Mouse (Mus musculus) liver, adult 2 months (tissue): Measurements from ENCODE around the gene Snx32. TPM values are rescaled to one million over a fixed set of nuclear protein-coding genes. Genes with fewer than 3 reads are reported as not detected.
A peak's percentile ranks its signal among the peaks of the same experiment; 100 is the strongest.

Experiments
- DNase-seq: peaks from one replicate; pipeline ENCODE4 v3.0.0-alpha.2; 2011; ENCODE audit warnings: low read depth, low spot score; ENCODE audit errors: extremely low read depth
- H3K27ac ChIP-seq: fragments of 200-500 bp; replicated peaks from 2 replicates; pipeline ENCODE4 v1.5.1; 2012; ENCODE audit warnings: low read depth, mild to moderate bottlenecking, control low read depth, inconsistent platforms, low read length; ENCODE audit not compliant: insufficient read depth
- H3K27me3 ChIP-seq: fragments of 200-500 bp; 2 replicates; pipeline ENCODE4 v1.6.1; 2012; ENCODE audit warnings: mild to moderate bottlenecking, moderate library complexity, low read length, inconsistent platforms; ENCODE audit not compliant: control insufficient read depth, insufficient read depth
- H3K36me3 ChIP-seq: fragments of 200-500 bp; 2 replicates; pipeline ENCODE4 v1.6.1; 2012; ENCODE audit warnings: low read length, inconsistent platforms; ENCODE audit not compliant: control insufficient read depth, insufficient read depth
- H3K4me1 ChIP-seq: fragments of 200-500 bp; 2 replicates; pipeline ENCODE4 v1.6.1; 2011; ENCODE audit warnings: low read length; ENCODE audit not compliant: control insufficient read depth, insufficient read depth
- H3K4me3 ChIP-seq: fragments of 200-500 bp; 2 replicates; pipeline ENCODE4 v1.5.1; 2011; ENCODE audit warnings: low read depth, mild to moderate bottlenecking, control low read depth, low read length, moderate library complexity; ENCODE audit not compliant: insufficient read depth
- H3K79me2 ChIP-seq: fragments of 200-500 bp; 2 replicates; pipeline ENCODE4 v1.6.1; 2012; ENCODE audit warnings: inconsistent platforms, mild to moderate bottlenecking, low read length, moderate library complexity; ENCODE audit not compliant: control insufficient read depth, insufficient read depth
- H3K9ac ChIP-seq: fragments of 200-500 bp; 2 replicates; pipeline ENCODE4 v1.6.1; 2012; ENCODE audit warnings: low read depth, mild to moderate bottlenecking, control low read depth, inconsistent platforms, low read length
- CTCF ChIP-seq: fragments of 200-500 bp; IDR thresholded peaks from 2 replicates; pipeline ENCODE4 v1.5.1; 2011; ENCODE audit warnings: low read depth, low read length, control low read depth
- POLR2A ChIP-seq: fragments of 200-500 bp; IDR thresholded peaks from 2 replicates; pipeline ENCODE4 v1.6.1; 2011; ENCODE audit warnings: low read length, control low read depth; ENCODE audit not compliant: insufficient read depth; ENCODE audit errors: extremely low read depth
- WGBS: fragments of 180-500 bp; shearing (Covaris S2); methylation state at CpG from one replicate; pipeline ENCODE4 v1.1.7; 2018; 5-methylcytosine and 5-hydroxymethylcytosine counted together
- polyA plus RNA-seq: library from polyadenylated mRNA; depleted of rRNA; stranded (reverse); fragments of >200 nt; gene quantifications from 2 replicates; pipeline ENCODE4 v1.2.3, GENCODE M21; 2012
- total RNA-seq: library from RNA; depleted of rRNA; stranded (reverse); fragments of >200 nt; gene quantifications from 2 replicates; pipeline ENCODE4 v1.2.3, GENCODE M21; 2014

Snx32 gene
- total and polyA plus RNA-seq, 2 experiments = 1.8 to 4.1 TPM

- Histone ChIP-seq H3K27ac (peak overlapping the region; percentile 86), H3K9ac (peak overlapping the region; percentile 93), H3K36me3 (no peaks in the 10 kb centered on the region), H3K4me1 (peaks cover 8% of the 10 kb centered on the region), H3K4me3 (peak overlapping the region; percentile 87), H3K79me2 (peaks cover 15% of the 10 kb centered on the region; the same call in 1 of the 2 replicates), H3K27me3 (no peaks in the 10 kb centered on the region)
- DNase-seq = peak; percentile 68
- WGBS = 1% methylated on average over 70 of the region's 70 CpGs
- TF ChIP-seq POLR2A (peak; percentile 90), CTCF (no peak)
These were observed 53.2 kb downstream of the Snx32 start for GRCm38 (mm10) chr19:5456922-5457745.

- TF ChIP-seq POLR2A (no peak), CTCF (no peak)
- peak overlapping the region; percentile 86 for H3K27ac ChIP-seq
- peaks cover 8% of the 10 kb centered on the region for H3K4me1 ChIP-seq
- H3K9ac ChIP-seq = peak overlapping the region; percentile 93
- WGBS = 16% methylated on average over 26 of the region's 26 CpGs
- H3K27me3 ChIP-seq = no peaks in the 10 kb centered on the region
- no peaks in the 10 kb centered on the region for H3K36me3 ChIP-seq
- no peak for DNase-seq
- peaks cover 15% of the 10 kb centered on the region; the same call in 1 of the 2 replicates for H3K79me2 ChIP-seq
- H3K4me3 ChIP-seq = peak overlapping the region; percentile 87
These were observed 54.0 kb downstream of the Snx32 start for GRCm38 (mm10) chr19:5456241-5456921.

GRCm38 (mm10) chr19:5455568-5455967 is 54.8 kb downstream of the Snx32 start:
- TF ChIP-seq POLR2A (no peak), CTCF (no peak)
- Histone ChIP-seq H3K4me3 (peak overlapping the region; percentile 2; the same call in 1 of the 2 replicates), H3K9ac (no peak overlapping the region), H3K79me2 (peaks cover 11% of the 10 kb centered on the region; the same call in 1 of the 2 replicates), H3K36me3 (no peaks in the 10 kb centered on the region), H3K27me3 (no peaks in the 10 kb centered on the region), H3K4me1 (peaks cover 7% of the 10 kb centered on the region), H3K27ac (peak overlapping the region; percentile 26; the same call in 1 of the 2 replicates)
- DNase-seq = no peak
- WGBS = 53% methylated on average over 8 of the region's 8 CpGs

GRCm38 (mm10) chr19:5455037-5455436 is 55.3 kb downstream of the Snx32 start:
- H3K27ac ChIP-seq = no peak overlapping the region

DNA sequence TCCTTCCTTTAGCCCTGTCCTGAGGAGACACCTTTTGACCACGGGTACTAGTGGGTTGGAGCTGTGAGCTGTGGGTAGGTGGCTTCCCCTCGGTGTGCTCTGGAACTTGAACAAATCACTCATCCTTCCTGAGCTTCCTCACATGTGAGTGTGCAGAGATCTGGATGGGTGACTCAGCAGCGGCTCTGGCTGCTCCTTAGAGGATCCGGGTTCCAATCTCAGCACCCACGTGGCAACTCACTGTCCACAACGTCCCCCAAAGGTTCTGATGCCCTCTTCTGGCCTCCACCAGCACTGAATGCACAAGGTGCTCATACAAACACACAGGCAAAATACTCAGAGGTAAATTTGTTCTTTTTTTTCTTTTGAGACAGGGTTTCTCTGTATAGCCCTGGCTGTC is 58.6 kb downstream of the Snx32 start:
- DNase-seq = no peak
- H3K4me1 ChIP-seq = peaks cover 7% of the 10 kb centered on the region
- H3K4me3 ChIP-seq = no peak overlapping the region
- H3K27ac ChIP-seq = no peak overlapping the region
- no peak for TF ChIP-seq CTCF
- no peak for TF ChIP-seq POLR2A
- no peaks in the 10 kb centered on the region for H3K36me3 ChIP-seq
- peaks cover 8% of the 10 kb centered on the region; the same call in 1 of the 2 replicates for H3K79me2 ChIP-seq
- H3K9ac ChIP-seq = no peak overlapping the region
- 74% methylated on average over 6 of the region's 6 CpGs for WGBS
- peaks cover 16% of the 10 kb centered on the region for H3K27me3 ChIP-seq

More at GRCm38 (mm10) chr19:5455037-5455436, 55.3 kb downstream of the Snx32 start:
- no peaks in the 10 kb centered on the region for H3K36me3 ChIP-seq
- TF ChIP-seq CTCF (no peak), POLR2A (no peak)
- DNase-seq = no peak
- H3K27me3 ChIP-seq = no peaks in the 10 kb centered on the region
- H3K9ac ChIP-seq = no peak overlapping the region
- peaks cover 7% of the 10 kb centered on the region for H3K4me1 ChIP-seq
- peaks cover 11% of the 10 kb centered on the region; the same call in 1 of the 2 replicates for H3K79me2 ChIP-seq
- 66% methylated on average over 12 of the region's 12 CpGs for WGBS
- H3K4me3 ChIP-seq = no peak overlapping the region
